Mouse (Mus musculus): ENCODE data around the gene Hsd3b4. TPM values are rescaled to one million over a fixed set of nuclear protein-coding genes. Genes with fewer than 3 reads are reported as not detected.
A peak's percentile ranks its signal among the peaks of the same experiment; 100 is the strongest.
"Not testable (repeated sequence)": the region's sequence is repeated elsewhere in the genome, so short reads cannot be mapped to it uniquely, and the experiment has no call there.

Gene Hsd3b4
- not detected in 2 replicates for polyA plus RNA-seq (2014; fragmentation: Nextera tagmentation; extraction: Ambion mirVana)

DNA sequence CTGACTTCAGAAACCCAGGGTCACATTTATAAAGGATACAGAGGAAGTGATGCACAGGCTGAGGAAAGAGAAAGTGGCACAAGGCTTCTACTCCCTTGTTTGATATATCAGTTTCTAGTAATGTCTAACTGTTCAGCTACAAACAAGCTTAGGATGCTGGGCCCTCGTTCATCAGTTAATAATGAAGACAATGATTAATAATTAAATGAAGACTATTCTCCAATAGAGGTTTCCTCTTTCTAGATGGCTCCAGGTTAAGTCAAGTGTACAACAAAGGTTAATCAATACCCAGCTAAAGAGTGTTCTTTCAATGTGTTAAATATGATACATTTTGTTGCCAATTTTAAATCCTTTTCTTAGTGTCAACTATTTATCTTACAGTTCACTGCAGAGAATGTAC is at the start of gene Hsd3b4:
Gene Hsd3b4, minus strand, starts transcription at position 101 of the 400 bp plus-strand sequence.
- H3K9me3 ChIP-seq (ENCODE audit: control insufficient read depth, low read length); ATAC-seq (ENCODE audit: low FRiP score, low TSS enrichment); H3K27me3 ChIP-seq (ENCODE audit: control insufficient read depth, insufficient read depth, low read length); H3K4me2 ChIP-seq (ENCODE audit: low read length); H3K27ac ChIP-seq (replicated peaks; ENCODE audit: low read depth, low read length); H3K4me1 ChIP-seq (ENCODE audit: control insufficient read depth, insufficient read depth, low read length); DNase-seq; H3K36me3 ChIP-seq (ENCODE audit: control insufficient read depth, insufficient read depth, low read length); H3K9ac ChIP-seq (replicated peaks; ENCODE audit: low read length); H3K4me3 ChIP-seq (replicated peaks; ENCODE audit: low read depth, low read length): not testable (repeated sequence)
- no CpG with 5 or more reads among the region's 1 CpGs for WGBS

- not testable (repeated sequence) for H3K27me3 ChIP-seq (ENCODE audit: control insufficient read depth, insufficient read depth, low read length); H3K4me2 ChIP-seq (ENCODE audit: low read length); H3K27ac ChIP-seq (replicated peaks; ENCODE audit: low read depth, low read length); H3K9ac ChIP-seq (replicated peaks; ENCODE audit: low read length); H3K4me3 ChIP-seq (replicated peaks; ENCODE audit: low read depth, low read length); H3K36me3 ChIP-seq (ENCODE audit: control insufficient read depth, insufficient read depth, low read length); H3K4me1 ChIP-seq (ENCODE audit: control insufficient read depth, insufficient read depth, low read length); H3K9me3 ChIP-seq (ENCODE audit: control insufficient read depth, low read length); ATAC-seq (ENCODE audit: low FRiP score, low TSS enrichment); DNase-seq
- WGBS, result no CpG with 5 or more reads among the region's 1 CpGs
These were observed 40.5 kb upstream of the Hsd3b4 start for GRCm38 (mm10) chr3:98550832-98551231.

- H3K9me3 ChIP-seq (ENCODE audit: control insufficient read depth, low read length); DNase-seq; H3K4me3 ChIP-seq (replicated peaks; ENCODE audit: low read depth, low read length); H3K9ac ChIP-seq (replicated peaks; ENCODE audit: low read length); H3K4me2 ChIP-seq (ENCODE audit: low read length); H3K27me3 ChIP-seq (ENCODE audit: control insufficient read depth, insufficient read depth, low read length); H3K36me3 ChIP-seq (ENCODE audit: control insufficient read depth, insufficient read depth, low read length); H3K27ac ChIP-seq (replicated peaks; ENCODE audit: low read depth, low read length); H3K4me1 ChIP-seq (ENCODE audit: control insufficient read depth, insufficient read depth, low read length): not testable (repeated sequence)
- 0 out of 2 replicates have a peak, but pooled peaks have one; percentile 20 for ATAC-seq (ENCODE audit: low FRiP score, low TSS enrichment)
- whole genome bisulfite sequencing, result no CpG with 5 or more reads among the region's 2 CpGs
These were observed 39.9 kb upstream of the Hsd3b4 start for GRCm38 (mm10) chr3:98550215-98550614.

GRCm38 (mm10) chr3:98548495-98548894 is 38.2 kb upstream of the Hsd3b4 start:
- not testable (repeated sequence) for ATAC-seq (ENCODE audit: low FRiP score, low TSS enrichment); H3K27me3 ChIP-seq (ENCODE audit: control insufficient read depth, insufficient read depth, low read length); H3K36me3 ChIP-seq (ENCODE audit: control insufficient read depth, insufficient read depth, low read length); H3K9ac ChIP-seq (replicated peaks; ENCODE audit: low read length); H3K9me3 ChIP-seq (ENCODE audit: control insufficient read depth, low read length); H3K4me1 ChIP-seq (ENCODE audit: control insufficient read depth, insufficient read depth, low read length); H3K4me2 ChIP-seq (ENCODE audit: low read length); H3K4me3 ChIP-seq (replicated peaks; ENCODE audit: low read depth, low read length); H3K27ac ChIP-seq (replicated peaks; ENCODE audit: low read depth, low read length); DNase-seq
- WGBS, result 100% methylated on average over 1 of the region's 1 CpGs

DNA sequence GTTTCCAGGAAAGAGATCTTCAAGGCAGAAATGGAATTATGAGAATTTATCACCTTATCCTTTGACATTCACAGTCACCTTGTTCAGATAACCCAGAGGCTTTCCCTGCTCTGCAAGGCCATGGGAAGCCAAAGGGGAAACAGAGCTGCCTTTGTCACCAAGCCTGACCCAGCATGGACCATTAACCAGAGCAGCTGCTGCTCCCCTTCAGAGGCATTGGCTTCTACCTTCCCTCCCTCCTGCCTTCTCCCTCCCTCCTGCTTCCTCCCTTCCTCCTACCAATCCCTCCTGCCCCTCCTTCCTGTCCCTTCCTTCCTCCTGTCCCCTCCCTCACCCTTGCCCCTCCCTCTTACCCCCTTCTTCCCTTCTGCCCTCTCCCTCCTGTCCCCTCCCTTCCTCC is 37.3 kb upstream of the Hsd3b4 start:
- not testable (repeated sequence) for H3K27me3 ChIP-seq (ENCODE audit: control insufficient read depth, insufficient read depth, low read length); H3K36me3 ChIP-seq (ENCODE audit: control insufficient read depth, insufficient read depth, low read length); H3K9ac ChIP-seq (replicated peaks; ENCODE audit: low read length); DNase-seq; H3K9me3 ChIP-seq (ENCODE audit: control insufficient read depth, low read length); H3K4me3 ChIP-seq (replicated peaks; ENCODE audit: low read depth, low read length); H3K4me2 ChIP-seq (ENCODE audit: low read length); H3K4me1 ChIP-seq (ENCODE audit: control insufficient read depth, insufficient read depth, low read length); ATAC-seq (ENCODE audit: low FRiP score, low TSS enrichment); H3K27ac ChIP-seq (replicated peaks; ENCODE audit: low read depth, low read length)

DNA sequence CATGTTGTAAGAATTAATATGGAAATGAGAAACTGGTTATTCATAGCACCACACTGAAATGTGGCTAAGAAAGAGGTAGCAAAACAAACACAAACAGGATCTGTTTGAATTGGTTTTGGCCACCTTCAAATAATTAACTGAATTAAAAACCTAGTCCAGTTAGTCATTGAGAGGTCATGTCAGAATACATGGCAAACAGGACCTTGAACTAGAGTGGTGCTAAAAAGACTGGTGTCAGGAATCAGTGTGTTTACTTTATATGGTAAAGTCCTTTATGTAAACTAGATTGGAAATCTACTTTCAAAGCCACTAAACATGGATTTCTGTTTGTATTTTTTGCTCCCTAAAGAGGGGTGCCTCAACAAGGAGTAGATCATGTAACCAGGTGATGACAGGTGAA is 14.7 kb upstream of the Hsd3b4 start:
- H3K27ac ChIP-seq (replicated peaks; ENCODE audit: low read depth, low read length); H3K4me1 ChIP-seq (ENCODE audit: control insufficient read depth, insufficient read depth, low read length); H3K4me3 ChIP-seq (replicated peaks; ENCODE audit: low read depth, low read length); DNase-seq; H3K9ac ChIP-seq (replicated peaks; ENCODE audit: low read length); H3K36me3 ChIP-seq (ENCODE audit: control insufficient read depth, insufficient read depth, low read length); H3K9me3 ChIP-seq (ENCODE audit: control insufficient read depth, low read length); H3K27me3 ChIP-seq (ENCODE audit: control insufficient read depth, insufficient read depth, low read length); ATAC-seq (ENCODE audit: low FRiP score, low TSS enrichment); H3K4me2 ChIP-seq (ENCODE audit: low read length): not testable (repeated sequence)

DNA sequence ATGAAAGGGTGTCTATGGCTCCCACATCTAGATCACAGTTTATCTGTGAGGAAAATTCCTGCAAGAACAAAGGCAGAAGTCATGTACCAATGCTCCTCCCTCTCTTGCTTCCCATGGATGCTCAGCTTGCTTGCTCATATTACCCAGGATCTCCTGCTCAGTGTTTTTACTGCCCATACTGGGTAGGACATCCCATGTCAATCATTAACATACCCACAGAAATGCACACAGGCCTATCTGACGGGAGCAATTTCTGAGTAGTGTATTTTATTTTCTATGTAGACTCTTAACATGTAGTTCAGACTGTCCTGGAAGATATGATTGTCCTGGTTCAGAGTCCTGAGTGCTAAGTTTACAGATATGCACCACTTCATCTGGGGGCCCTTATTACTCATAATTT is 14.2 kb upstream of the Hsd3b4 start:
- not testable (repeated sequence) for H3K4me2 ChIP-seq (ENCODE audit: low read length); H3K27me3 ChIP-seq (ENCODE audit: control insufficient read depth, insufficient read depth, low read length); H3K27ac ChIP-seq (replicated peaks; ENCODE audit: low read depth, low read length); H3K9ac ChIP-seq (replicated peaks; ENCODE audit: low read length); H3K4me1 ChIP-seq (ENCODE audit: control insufficient read depth, insufficient read depth, low read length); H3K9me3 ChIP-seq (ENCODE audit: control insufficient read depth, low read length); H3K4me3 ChIP-seq (replicated peaks; ENCODE audit: low read depth, low read length); ATAC-seq (ENCODE audit: low FRiP score, low TSS enrichment); DNase-seq; H3K36me3 ChIP-seq (ENCODE audit: control insufficient read depth, insufficient read depth, low read length)
- no CpG with 5 or more reads among the region's 1 CpGs for WGBS

DNA sequence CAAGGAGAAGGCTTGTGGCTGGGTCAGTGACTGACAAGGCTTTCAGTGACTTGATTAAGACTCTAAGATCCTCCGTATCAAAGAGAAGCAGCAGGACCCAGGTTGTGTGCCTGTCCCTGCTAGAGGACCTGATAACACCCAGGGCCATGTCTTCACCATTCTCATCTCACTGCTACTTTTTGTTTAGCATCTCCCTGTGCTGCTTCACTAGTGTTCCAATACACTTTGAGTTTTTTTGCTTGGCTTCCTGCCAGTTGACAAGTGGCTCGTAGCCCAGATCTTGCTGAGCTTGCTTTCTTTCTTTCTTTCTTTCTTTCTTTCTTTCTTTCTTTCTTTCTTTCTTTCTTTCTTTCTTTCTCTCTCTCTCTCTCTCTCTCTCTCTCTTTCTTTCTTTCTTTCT is 12.5 kb upstream of the Hsd3b4 start:
- H3K4me1 ChIP-seq (ENCODE audit: control insufficient read depth, insufficient read depth, low read length); DNase-seq; H3K4me2 ChIP-seq (ENCODE audit: low read length); H3K27ac ChIP-seq (replicated peaks; ENCODE audit: low read depth, low read length); H3K27me3 ChIP-seq (ENCODE audit: control insufficient read depth, insufficient read depth, low read length); H3K9ac ChIP-seq (replicated peaks; ENCODE audit: low read length); ATAC-seq (ENCODE audit: low FRiP score, low TSS enrichment); H3K9me3 ChIP-seq (ENCODE audit: control insufficient read depth, low read length); H3K4me3 ChIP-seq (replicated peaks; ENCODE audit: low read depth, low read length); H3K36me3 ChIP-seq (ENCODE audit: control insufficient read depth, insufficient read depth, low read length): not testable (repeated sequence)
- 60% methylated on average over 1 of the region's 2 CpGs for WGBS

- not testable (repeated sequence) for H3K9ac ChIP-seq (replicated peaks; ENCODE audit: low read length); ATAC-seq (ENCODE audit: low FRiP score, low TSS enrichment); H3K27me3 ChIP-seq (ENCODE audit: control insufficient read depth, insufficient read depth, low read length); H3K4me2 ChIP-seq (ENCODE audit: low read length); DNase-seq; H3K36me3 ChIP-seq (ENCODE audit: control insufficient read depth, insufficient read depth, low read length); H3K4me3 ChIP-seq (replicated peaks; ENCODE audit: low read depth, low read length); H3K4me1 ChIP-seq (ENCODE audit: control insufficient read depth, insufficient read depth, low read length); H3K27ac ChIP-seq (replicated peaks; ENCODE audit: low read depth, low read length); H3K9me3 ChIP-seq (ENCODE audit: control insufficient read depth, low read length)
- WGBS, result no CpG with 5 or more reads among the region's 5 CpGs
These were observed 3.1 kb downstream of the Hsd3b4 start for GRCm38 (mm10) chr3:98507229-98507628.
